Mouse (Mus musculus): ENCODE measurements around the gene Bckdk. TPM values are rescaled to one million over a fixed set of nuclear protein-coding genes. Genes with fewer than 3 reads are reported as not detected.
"Not testable (repeated sequence)": the region's sequence is repeated elsewhere in the genome, so short reads cannot be mapped to it uniquely, and the experiment has no call there.

Gene Bckdk
- polyA plus RNA-seq, 1 experiment from 2014 or later: 130 TPM

DNA sequence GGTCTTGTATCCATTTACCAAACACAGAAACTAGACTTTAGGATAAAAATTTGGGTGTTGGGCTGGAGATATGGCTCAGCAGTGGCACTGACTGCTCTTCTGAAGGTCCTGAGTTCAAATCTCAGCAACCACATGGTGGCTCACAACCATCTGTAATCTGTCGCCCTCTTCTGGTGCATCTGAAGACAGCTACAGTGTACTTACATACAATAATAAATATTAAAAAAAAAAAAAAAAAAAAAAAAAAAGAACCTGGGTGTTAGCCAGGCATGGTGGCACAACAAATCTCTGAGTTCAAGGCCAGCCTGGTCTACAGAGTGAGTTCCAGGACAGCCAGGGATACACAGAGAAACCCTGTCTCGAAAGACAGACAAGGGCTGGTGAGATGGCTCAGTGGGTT lies 38.2 kb downstream of the Bckdk start:
- 54% methylated on average over 2 of the region's 2 CpGs for WGBS
- H3K36me3 ChIP-seq; DNase-seq (ENCODE audit: low spot score): not testable (repeated sequence)

DNA sequence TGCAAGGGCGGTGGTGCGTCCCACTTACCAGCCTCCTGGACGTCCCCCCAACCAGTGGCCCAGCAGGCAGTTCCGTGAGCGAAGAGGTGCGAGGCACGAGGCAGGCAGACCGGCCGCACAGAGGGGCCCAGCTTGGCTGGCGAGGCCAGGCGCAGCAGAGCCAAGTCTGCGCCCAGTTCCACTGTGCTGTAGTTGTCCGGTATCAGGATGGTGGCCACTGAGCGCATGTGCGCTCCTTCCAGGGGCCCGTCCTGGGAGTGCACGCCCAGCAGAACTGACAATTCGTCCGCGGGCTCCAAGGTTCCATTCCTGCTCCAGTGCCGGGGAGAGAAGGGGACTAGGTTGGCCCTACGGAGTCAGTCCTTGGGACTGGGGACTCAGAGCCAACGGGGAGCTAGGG lies 40.7 kb downstream of the Bckdk start:
- H3K9me3 ChIP-seq (replicated peaks): no peaks in the 10 kb centered on the region
- 10% methylated on average over 23 of the region's 23 CpGs for WGBS
- no peak overlapping the region for H3K27ac ChIP-seq
- H3K4me3 ChIP-seq: peak overlapping the region; percentile 29
- peaks cover 6% of the 10 kb centered on the region for H3K4me1 ChIP-seq
- H3K36me3 ChIP-seq: no peaks in the 10 kb centered on the region
- peak; percentile 44 for DNase-seq (ENCODE audit: low spot score)
- peaks cover 44% of the 10 kb centered on the region for H3K27me3 ChIP-seq (ENCODE audit: low read depth, poor library complexity, severe bottlenecking)

More for the DNA sequence above, 38.2 kb downstream of the Bckdk start:
- not testable (repeated sequence) for H3K4me3 ChIP-seq; H3K4me1 ChIP-seq; H3K27ac ChIP-seq; H3K9me3 ChIP-seq (replicated peaks)
- H3K27me3 ChIP-seq (ENCODE audit: low read depth, poor library complexity, severe bottlenecking): peaks cover 42% of the 10 kb centered on the region

DNA sequence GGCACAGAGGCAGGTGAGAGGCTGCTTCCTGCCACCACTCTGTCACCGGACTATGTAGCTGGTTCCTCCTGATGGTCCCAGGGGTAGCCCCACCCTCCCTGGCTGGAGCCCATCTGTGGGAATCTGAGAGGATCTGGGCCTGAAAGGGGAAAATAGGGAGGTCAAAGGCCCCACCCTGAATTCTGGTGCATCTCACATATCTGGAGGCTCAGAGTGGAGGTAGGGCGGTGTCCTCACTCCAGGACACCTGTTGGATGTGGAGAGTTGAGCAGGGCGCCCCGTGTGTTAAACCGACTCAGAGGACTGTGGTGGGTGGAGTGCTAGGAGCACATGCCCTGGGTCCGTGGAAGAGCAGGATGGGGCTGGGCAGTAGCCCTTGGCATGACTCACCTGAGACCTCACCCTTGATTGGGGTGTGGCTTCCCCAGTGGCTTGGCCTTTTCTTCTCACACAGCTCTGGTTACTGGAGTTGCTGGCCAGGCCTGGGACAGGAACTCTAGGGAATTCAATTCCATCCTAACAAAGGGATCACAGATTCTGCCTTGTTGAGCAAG lies 42.7 kb downstream of the Bckdk start, which contains the start of gene Prss36:
TSS of gene Prss36 (minus strand) at position 256 of the 554 bp plus-strand sequence.
- H3K9me3 ChIP-seq (replicated peaks): no peaks in the 10 kb centered on the region
- 80% methylated on average over 6 of the region's 6 CpGs for WGBS
- peaks cover 6% of the 10 kb centered on the region for H3K4me1 ChIP-seq
- H3K27ac ChIP-seq: no peak within 1 kb of the TSS
- H3K4me3 ChIP-seq: no peak within 1 kb of the TSS
- no peaks in the 10 kb centered on the region for H3K36me3 ChIP-seq
- peaks cover 44% of the 10 kb centered on the region for H3K27me3 ChIP-seq (ENCODE audit: low read depth, poor library complexity, severe bottlenecking)
- no peak for DNase-seq (ENCODE audit: low spot score)

DNA sequence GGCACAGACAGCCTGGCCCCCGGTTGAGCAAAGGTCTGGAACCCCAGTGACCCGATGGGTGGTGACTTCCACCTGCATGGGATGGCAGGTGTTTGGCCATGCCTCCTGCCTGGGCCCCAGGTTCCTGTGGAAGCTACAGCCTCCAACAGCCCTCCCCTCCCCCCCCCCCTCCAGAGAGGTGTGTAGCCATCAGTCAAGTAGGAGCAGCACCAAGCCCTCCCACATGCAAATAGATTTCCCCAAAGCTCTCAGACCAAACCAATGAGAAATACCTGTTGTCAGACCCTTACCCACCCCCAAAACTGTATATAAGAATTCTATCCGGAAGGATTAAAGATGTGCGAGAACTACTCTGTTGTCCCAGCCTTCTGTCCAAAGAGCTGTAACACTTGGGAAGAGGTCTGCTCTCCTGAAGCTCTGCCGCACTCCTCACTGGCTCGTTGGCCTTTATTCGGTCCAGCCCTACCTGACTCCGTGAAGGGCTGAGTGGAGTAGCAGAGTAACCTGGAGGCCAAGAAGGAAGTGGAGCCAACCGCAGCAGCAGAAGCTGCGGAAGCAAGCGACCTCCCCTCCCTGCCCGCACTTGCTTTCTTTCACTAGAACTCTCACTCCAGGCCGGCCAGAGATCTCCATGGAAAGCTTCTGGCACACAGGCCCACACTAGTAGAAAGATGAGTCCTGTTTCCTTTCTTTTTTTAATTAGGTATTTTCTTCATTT lies 49.1 kb downstream of the Bckdk start:
- WGBS: 38% methylated on average over 13 of the region's 13 CpGs
- no peaks in the 10 kb centered on the region for H3K4me1 ChIP-seq
- H3K36me3 ChIP-seq: no peaks in the 10 kb centered on the region
- no peaks in the 10 kb centered on the region for H3K27me3 ChIP-seq (ENCODE audit: low read depth, poor library complexity, severe bottlenecking)
- no peaks in the 10 kb centered on the region for H3K9me3 ChIP-seq (replicated peaks)
- no peak for DNase-seq (ENCODE audit: low spot score)
- H3K4me3 ChIP-seq: no peak overlapping the region
- no peak overlapping the region for H3K27ac ChIP-seq

DNA sequence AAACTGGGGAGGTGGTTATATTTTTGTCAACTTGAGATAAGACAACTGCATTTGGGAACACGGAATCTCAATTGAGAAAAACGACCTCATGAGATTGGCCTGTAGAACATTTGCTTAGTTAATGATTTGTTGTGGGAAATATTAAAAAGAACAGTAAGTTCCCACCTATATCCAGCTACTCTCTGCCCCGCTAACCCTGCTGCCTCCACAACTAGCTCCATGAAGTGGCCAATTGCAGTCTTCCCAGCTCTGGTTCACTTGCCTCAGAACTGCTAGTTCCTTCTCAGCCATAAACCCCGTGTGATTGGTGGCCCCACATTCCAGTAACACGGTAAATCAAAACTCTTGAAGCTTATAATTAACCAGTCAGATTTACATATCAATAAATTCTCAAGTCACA lies 55.5 kb downstream of the Bckdk start:
- no peak overlapping the region for H3K27ac ChIP-seq
- no peak for DNase-seq (ENCODE audit: low spot score)
- no peaks in the 10 kb centered on the region for H3K27me3 ChIP-seq (ENCODE audit: low read depth, poor library complexity, severe bottlenecking)
- WGBS: 67% methylated on average over 5 of the region's 5 CpGs
- no peak overlapping the region for H3K4me3 ChIP-seq
- no peaks in the 10 kb centered on the region for H3K4me1 ChIP-seq
- H3K9me3 ChIP-seq (replicated peaks): no peaks in the 10 kb centered on the region
- no peaks in the 10 kb centered on the region for H3K36me3 ChIP-seq

Other genes starting within 250 kb of the Bckdk start
- gene Bcl7c, start 195.1 kb upstream of the Bckdk start, polyA plus RNA-seq (2016; fragmentation: Nextera tagmentation; extraction: Ambion mirVana): 77.9 and 79.5 TPM in 2 replicates
- 11.1 and 14.2 TPM in 2 replicates for gene Ctf1, start 191.3 kb upstream of the Bckdk start, polyA plus RNA-seq (2016; fragmentation: Nextera tagmentation; extraction: Ambion mirVana)
- gene Ctf2, start 171.9 kb upstream of the Bckdk start, polyA plus RNA-seq (2016; fragmentation: Nextera tagmentation; extraction: Ambion mirVana): 0.28 and 0.73 TPM in 2 replicates
- 9.4 and 10.8 TPM in 2 replicates for gene Fbxl19, start 159.5 kb upstream of the Bckdk start, polyA plus RNA-seq (2016; fragmentation: Nextera tagmentation; extraction: Ambion mirVana)
- 15.2 and 16.0 TPM in 2 replicates for gene Orai3, start 134.3 kb upstream of the Bckdk start, polyA plus RNA-seq (2016; fragmentation: Nextera tagmentation; extraction: Ambion mirVana)
- gene Setd1a, start 127.4 kb upstream of the Bckdk start, polyA plus RNA-seq (2016; fragmentation: Nextera tagmentation; extraction: Ambion mirVana): 21.9 and 24.2 TPM in 2 replicates
- not detected in 2 replicates for gene Gm49388, start 118.5 kb upstream of the Bckdk start, polyA plus RNA-seq (2016; fragmentation: Nextera tagmentation; extraction: Ambion mirVana)
- gene Hsd3b7, start 103.5 kb upstream of the Bckdk start, polyA plus RNA-seq (2016; fragmentation: Nextera tagmentation; extraction: Ambion mirVana): 5.5 and 8.2 TPM in 2 replicates
- gene Stx4a, start 79.8 kb upstream of the Bckdk start, polyA plus RNA-seq (2016; fragmentation: Nextera tagmentation; extraction: Ambion mirVana): 20.2 and 28.5 TPM in 2 replicates
- gene Stx1b, start 79.5 kb upstream of the Bckdk start, polyA plus RNA-seq (2016; fragmentation: Nextera tagmentation; extraction: Ambion mirVana): 3.9 and 9.3 TPM in 2 replicates
- gene Zfp646, start 27.9 kb upstream of the Bckdk start, polyA plus RNA-seq (2016; fragmentation: Nextera tagmentation; extraction: Ambion mirVana): 20.0 and 20.3 TPM in 2 replicates
- gene Zfp668, start 27.3 kb upstream of the Bckdk start, polyA plus RNA-seq (2016; fragmentation: Nextera tagmentation; extraction: Ambion mirVana): 47.9 and 48.0 TPM in 2 replicates
- 0.50 and 0.75 TPM in 2 replicates for gene Prss53, start 13.1 kb upstream of the Bckdk start, polyA plus RNA-seq (2016; fragmentation: Nextera tagmentation; extraction: Ambion mirVana)
- gene Gm21974, start 8.6 kb upstream of the Bckdk start, polyA plus RNA-seq (2016; fragmentation: Nextera tagmentation; extraction: Ambion mirVana): not detected in 2 replicates
- gene Vkorc1, start 8.5 kb upstream of the Bckdk start, polyA plus RNA-seq (2016; fragmentation: Nextera tagmentation; extraction: Ambion mirVana): 48.3 and 51.8 TPM in 2 replicates
- 48.0 and 53.0 TPM in 2 replicates for gene Kat8, start 8.4 kb downstream of the Bckdk start, polyA plus RNA-seq (2016; fragmentation: Nextera tagmentation; extraction: Ambion mirVana)
- gene Prss8, start 26.0 kb downstream of the Bckdk start, polyA plus RNA-seq (2016; fragmentation: Nextera tagmentation; extraction: Ambion mirVana): 6.3 and 7.2 TPM in 2 replicates
- 9.7 and 10.1 TPM in 2 replicates for gene Prss36, start 42.6 kb downstream of the Bckdk start, polyA plus RNA-seq (2016; fragmentation: Nextera tagmentation; extraction: Ambion mirVana)
- gene Fus, start 63.4 kb downstream of the Bckdk start, polyA plus RNA-seq (2016; fragmentation: Nextera tagmentation; extraction: Ambion mirVana): 408 and 469 TPM in 2 replicates
- 5.2 and 6.5 TPM in 2 replicates for gene Pycard, start 89.8 kb downstream of the Bckdk start, polyA plus RNA-seq (2016; fragmentation: Nextera tagmentation; extraction: Ambion mirVana)
- gene Trim72, start 99.9 kb downstream of the Bckdk start, polyA plus RNA-seq (2016; fragmentation: Nextera tagmentation; extraction: Ambion mirVana): not detected in 2 replicates
- gene Itgam, start 158.6 kb downstream of the Bckdk start, polyA plus RNA-seq (2016; fragmentation: Nextera tagmentation; extraction: Ambion mirVana): 0.28 and 0.40 TPM in 2 replicates
- gene Gm49368, start 158.6 kb downstream of the Bckdk start, polyA plus RNA-seq (2016; fragmentation: Nextera tagmentation; extraction: Ambion mirVana): not detected in 2 replicates
- not detected in 2 replicates for gene Itgax, start 225.5 kb downstream of the Bckdk start, polyA plus RNA-seq (2016; fragmentation: Nextera tagmentation; extraction: Ambion mirVana)